Comparison of ENCODE assay signal across 25 mouse cellular contexts in genomic region chr6:30594364-30594763, GRCm38 (mm10). TPM values are rescaled to one million over a fixed set of nuclear protein-coding genes. Genes with fewer than 3 reads are reported as not detected.
"Had no signal": no experiment of that assay in that cellular context is flagged by ENCODE, and none has a peak within 500 bp of the region (broad histone marks: within the 10 kb centered on the region; RNA-seq: fewer than 3 reads in every experiment).

No protein-coding gene starts in this region.

- H3K4me2 ChIP-seq: lung, embryonic 15.5 days; midbrain, embryonic 11.5 days; midbrain, embryonic 13.5 days; midbrain, embryonic 15.5 days; neural tube, embryonic 12.5 days; stomach, embryonic 15.5 days had no signal

- ATAC-seq: lung, postnatal 0 days; midbrain, embryonic 13.5 days; midbrain, embryonic 15.5 days had no signal

- H3K36me3 ChIP-seq: lung, embryonic 15.5 days; midbrain, embryonic 13.5 days; midbrain, embryonic 15.5 days; neural tube, embryonic 12.5 days; stomach, embryonic 15.5 days had no signal

- H3K9ac ChIP-seq: lung, embryonic 15.5 days; midbrain, embryonic 13.5 days; midbrain, embryonic 15.5 days; neural tube, embryonic 12.5 days; stomach, embryonic 15.5 days had no signal

- DNase-seq: lung, adult 2 months; lung, postnatal 14 days; lung, postnatal 36 days; right cerebral cortex, postnatal 14 days; thymus, adult 2 months; thymus, postnatal 25 days; thymus, postnatal 4 days had no signal

- H3K27me3 ChIP-seq: lung, embryonic 15.5 days; midbrain, embryonic 13.5 days; midbrain, embryonic 15.5 days; neural tube, embryonic 12.5 days; stomach, embryonic 15.5 days had no signal

- H3K4me3 ChIP-seq: lung, embryonic 15.5 days; megakaryocyte, embryonic 14.5 days; midbrain, embryonic 13.5 days; midbrain, embryonic 15.5 days; neural tube, embryonic 12.5 days; stomach, embryonic 15.5 days had no signal

- H3K9me3 ChIP-seq: lung, embryonic 15.5 days; megakaryocyte, embryonic 14.5 days; midbrain, embryonic 13.5 days; midbrain, embryonic 15.5 days; neural tube, embryonic 12.5 days; stomach, embryonic 15.5 days had no signal

- H3K27ac ChIP-seq: lung, embryonic 15.5 days; macrophage; midbrain, embryonic 15.5 days; neural tube, embryonic 12.5 days; stomach, embryonic 15.5 days; stomach, postnatal 0 days had no signal

RNA-seq across cellular contexts. Expression of gene Cpa5, which starts 16.4 kb away (rescaled TPM):
- total RNA-seq: megakaryocyte progenitor cell, adult 5-6 weeks; midbrain, postnatal 0 days; monocyte, adult 5-6 weeks; neutrophil, adult 5-6 weeks had no signal
- polyA plus RNA-seq: lung, adult 2 months; lung, embryonic 15.5 days; lung, postnatal 0 days; macrophage; midbrain, embryonic 13.5 days; midbrain, embryonic 15.5 days; midbrain, postnatal 0 days; neural tube, embryonic 12.5 days; neural tube, embryonic 14.5 days; spleen, adult 2 months; thymus, adult 2 months had no signal

RNA-seq across cellular contexts. Expression of gene Cpa4, which starts 26.2 kb away (rescaled TPM):
- total RNA-seq: megakaryocyte progenitor cell, adult 5-6 weeks; monocyte, adult 5-6 weeks; neutrophil, adult 5-6 weeks had no signal
- polyA plus RNA-seq: macrophage; spleen, adult 2 months; testis, adult 2 months; urinary bladder, adult 2 months had no signal

RNA-seq across cellular contexts. Expression of gene Cpa1, which starts 44.7 kb away (rescaled TPM):
- total RNA-seq: megakaryocyte progenitor cell, adult 5-6 weeks; monocyte, adult 5-6 weeks; neutrophil, adult 5-6 weeks had no signal
- polyA plus RNA-seq: macrophage; thymus, adult 2 months had no signal

RNA-seq across cellular contexts. Expression of gene Cpa2, which starts 53.0 kb away (rescaled TPM):
- total RNA-seq: megakaryocyte progenitor cell, adult 5-6 weeks; monocyte, adult 5-6 weeks; neutrophil, adult 5-6 weeks had no signal
- polyA plus RNA-seq: thymus, adult 2 months had no signal
